Mouse (Mus musculus): Measurements from ENCODE around the gene Fancc.
"Not testable (repeated sequence)": the region's sequence is repeated elsewhere in the genome, so short reads cannot be mapped to it uniquely, and the experiment has no call there.

DNA sequence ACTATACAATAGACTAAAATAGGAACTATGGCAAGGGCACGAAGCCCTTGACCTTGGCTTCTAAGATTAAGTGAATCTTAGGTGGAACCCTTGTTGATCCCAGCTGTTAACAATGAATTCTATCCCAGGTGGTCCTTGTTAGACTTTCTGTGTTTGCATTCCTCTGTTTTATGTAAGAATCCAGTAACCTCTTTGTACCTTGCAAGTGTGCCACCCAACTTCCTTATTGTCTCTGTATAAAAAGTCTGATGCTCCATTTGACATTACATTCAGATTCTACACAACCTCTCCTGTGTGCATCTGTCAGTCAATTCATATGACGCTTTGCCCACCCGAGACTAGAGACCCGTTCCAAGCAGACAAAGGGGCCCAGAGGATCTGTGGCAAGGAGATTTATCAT lies 143.8 kb downstream of the Fancc start:
- not testable (repeated sequence) for TF ChIP-seq CTCF, EP300 (IDR thresholded peaks at IDR 0.05; ENCODE audit: low read depth)
